Mouse (Mus musculus) kidney, embryonic 14.5 days (tissue): ENCODE results near the gene Rcl1. TPM values are rescaled to one million over a fixed set of nuclear protein-coding genes. Genes with fewer than 3 reads are reported as not detected.

Source experiments
- ATAC-seq: fragments of 200-750 bp; cut with Nextera tagmentation; 2 replicates; pipeline ENCODE4 v1.8.0; 2017; ENCODE audit warnings: moderate number of reproducible peaks, mild to moderate bottlenecking, moderate TSS enrichment, moderate library complexity; ENCODE audit not compliant: low FRiP score, low TSS enrichment
- H3K27ac ChIP-seq: fragments of 300-500 bp; sonication (generic); 2 replicates; pipeline ENCODE4 v1.5.1; 2014; ENCODE audit warnings: low read depth, mild to moderate bottlenecking, low read length, moderate library complexity, mixed read lengths
- H3K27me3 ChIP-seq: fragments of 300-500 bp; sonication (generic); 2 replicates; pipeline ENCODE4 v1.6.1; 2014; ENCODE audit warnings: mild to moderate bottlenecking, low read length; ENCODE audit not compliant: control insufficient read depth, insufficient read depth
- H3K36me3 ChIP-seq: fragments of 300-500 bp; sonication (generic); 2 replicates; pipeline ENCODE4 v1.6.1; 2014; ENCODE audit warnings: low read length, mixed read lengths; ENCODE audit not compliant: control insufficient read depth, insufficient read depth
- H3K4me1 ChIP-seq: fragments of 300-500 bp; sonication (generic); 2 replicates; pipeline ENCODE4 v1.6.1; 2014; ENCODE audit warnings: low read length, mixed read lengths; ENCODE audit not compliant: control insufficient read depth, insufficient read depth
- H3K4me2 ChIP-seq: fragments of 300-500 bp; sonication (generic); replicated peaks from 2 replicates; pipeline ENCODE4 v1.6.1; 2014; ENCODE audit warnings: low read depth, mild to moderate bottlenecking, low read length
- H3K4me3 ChIP-seq: fragments of 300-500 bp; sonication (generic); 2 replicates; pipeline ENCODE4 v1.5.1; 2014; ENCODE audit warnings: mild to moderate bottlenecking, low read length
- H3K9ac ChIP-seq: fragments of 300-500 bp; sonication (generic); 2 replicates; pipeline ENCODE4 v1.6.1; 2014; ENCODE audit warnings: low read depth, mild to moderate bottlenecking, low read length, moderate library complexity
- H3K9me3 ChIP-seq: fragments of 300-500 bp; sonication (generic); 2 replicates; pipeline ENCODE4 v1.6.1; 2016; ENCODE audit warnings: low read length; ENCODE audit not compliant: control insufficient read depth
- WGBS: fragments of 180-500 bp; shearing (Covaris S2); extraction: QIAGEN DNeasy Blood & Tissue Kit; methylation state at CpG from one replicate; pipeline ENCODE4 v1.1.7; 2014; 5-methylcytosine and 5-hydroxymethylcytosine counted together
- microRNA counts: library from miRNA; unstranded; fragments of <30 nt; microRNA quantifications from one replicate; lab custom pipeline; 2017
- microRNA-seq: library from miRNA; unstranded; fragments of <30 nt; microRNA quantifications from one replicate; pipeline ENCODE4, GENCODE M21; 2016
- polyA plus RNA-seq: library from polyadenylated mRNA; unstranded; fragments of >200 nt; fragmentation: Nextera tagmentation; extraction: Ambion mirVana; gene quantifications from 2 replicates; pipeline ENCODE4 v1.2.1, GENCODE M21; 2014

Gene Rcl1
- polyA plus RNA-seq, 1 experiment from 2014 or later: 66.0 TPM

GRCm38 (mm10) chr19:29185122-29185521, 83.9 kb downstream of the Rcl1 start:
- Histone ChIP-seq H3K4me3 (no peak overlapping the region), H3K36me3 (no peaks in the 10 kb centered on the region), H3K4me1 (no peaks in the 10 kb centered on the region), H3K9me3 (no peaks in the 10 kb centered on the region), H3K27me3 (no peaks in the 10 kb centered on the region), H3K27ac (no peak overlapping the region), H3K4me2 (no peak overlapping the region), H3K9ac (no peak overlapping the region)
- ATAC-seq: no peak
- 64% methylated on average over 7 of the region's 7 CpGs for WGBS

- no peak overlapping the region for H3K4me2 ChIP-seq
Measured at GRCm38 (mm10) chr19:29185552-29186232, 84.5 kb downstream of the Rcl1 start.

GRCm38 (mm10) chr19:29188879-29189278, 87.7 kb downstream of the Rcl1 start:
- Histone ChIP-seq H3K9me3 (no peaks in the 10 kb centered on the region; the same call in 1 of the 2 replicates), H3K9ac (no peak overlapping the region), H3K27me3 (no peaks in the 10 kb centered on the region), H3K4me1 (no peaks in the 10 kb centered on the region), H3K4me3 (no peak overlapping the region), H3K27ac (no peak overlapping the region), H3K36me3 (no peaks in the 10 kb centered on the region), H3K4me2 (no peak overlapping the region)
- no peak for ATAC-seq
- WGBS: 89% methylated on average over 2 of the region's 2 CpGs

More at GRCm38 (mm10) chr19:29185552-29186232, 84.5 kb downstream of the Rcl1 start:
- H3K27me3 ChIP-seq: no peaks in the 10 kb centered on the region
- no peaks in the 10 kb centered on the region for H3K9me3 ChIP-seq
- no peak overlapping the region for H3K9ac ChIP-seq
- H3K4me1 ChIP-seq: no peaks in the 10 kb centered on the region
- H3K27ac ChIP-seq: no peak overlapping the region
- no peak for ATAC-seq
- no peak overlapping the region for H3K4me3 ChIP-seq
- H3K36me3 ChIP-seq: no peaks in the 10 kb centered on the region
- WGBS: 78% methylated on average over 9 of the region's 9 CpGs

MicroRNAs within 50 kb of the gene (microRNA counts, 519-probe panel; counts per million panel counts)
- microRNA mmu-miR-101b (lab: Ali Mortazavi, UCI): 3,650 counts per million, percentile 17 among the panel's probes with 10 or more counts

Small RNAs within 50 kb of the gene (microRNA-seq; reads per million reads assigned to microRNA genes)
- 1,756 reads per million, percentile 83 among the genes with 10 or more reads in this experiment for gene Mir101b

Other genes starting within 250 kb of the Rcl1 start
- 6.5 and 12.5 TPM in 2 replicates for gene Plpp6, start 137.4 kb upstream of the Rcl1 start, polyA plus RNA-seq
- 2.8 and 3.0 TPM in 2 replicates for gene 4430402I18Rik, start 133.6 kb upstream of the Rcl1 start, polyA plus RNA-seq
- gene Cdc37l1, start 111.0 kb upstream of the Rcl1 start, polyA plus RNA-seq: 30.0 and 47.2 TPM in 2 replicates
- 51.1 and 97.7 TPM in 2 replicates for gene Ak3, start 53.4 kb upstream of the Rcl1 start, polyA plus RNA-seq
- gene Jak2, start 150.5 kb downstream of the Rcl1 start, polyA plus RNA-seq: 8.0 and 15.5 TPM in 2 replicates
- 7.2 and 7.8 TPM in 2 replicates for gene Insl6, start 224.0 kb downstream of the Rcl1 start, polyA plus RNA-seq
- gene Rln1, start 233.3 kb downstream of the Rcl1 start, polyA plus RNA-seq: 0.83 TPM in 1 of 2 replicates, not detected in the other